Mouse (Mus musculus): Measurements from ENCODE around the gene Cnpy2. TPM values are rescaled to one million over a fixed set of nuclear protein-coding genes. Genes with fewer than 3 reads are reported as not detected.
"Not testable (repeated sequence)": the region's sequence is repeated elsewhere in the genome, so short reads cannot be mapped to it uniquely, and the experiment has no call there.

The Cnpy2 gene
- total RNA-seq (2022) = 10 to 100 TPM; 54.6 to 73.4 (median 61.2) TPM

- DNase-seq (ENCODE audit: low spot score) = peak; percentile 84
These were observed at the start of gene Cnpy2 for GRCm38 (mm10) chr10:128322141-128323108. TSS of gene Cnpy2 (plus strand) at chr10:128322459.

- DNase-seq (ENCODE audit: low spot score) = not testable (repeated sequence)
These were observed 49.3 kb upstream of the Cnpy2 start for GRCm38 (mm10) chr10:128272819-128273439.

GRCm38 (mm10) chr10:128275374-128275773 lies 46.9 kb upstream of the Cnpy2 start:
- DNase-seq (ENCODE audit: low spot score) = not testable (repeated sequence)

- DNase-seq (ENCODE audit: low spot score) = no peak
These were observed 44.1 kb upstream of the Cnpy2 start for GRCm38 (mm10) chr10:128278158-128278557.

- no peak for DNase-seq (ENCODE audit: low spot score)
These were observed 41.3 kb upstream of the Cnpy2 start for GRCm38 (mm10) chr10:128280943-128281342.

- DNase-seq (ENCODE audit: low spot score) = no peak
These were observed 40.6 kb upstream of the Cnpy2 start for GRCm38 (mm10) chr10:128281682-128282081.

- DNase-seq (ENCODE audit: low spot score) = no peak
These were observed 39.3 kb upstream of the Cnpy2 start for GRCm38 (mm10) chr10:128282886-128283450.

GRCm38 (mm10) chr10:128283604-128284579 lies 38.4 kb upstream of the Cnpy2 start:
- DNase-seq (ENCODE audit: low spot score) = peak; percentile 63

GRCm38 (mm10) chr10:128290594-128290993 lies 31.7 kb upstream of the Cnpy2 start:
- peak; percentile 47 for DNase-seq (ENCODE audit: low spot score)

GRCm38 (mm10) chr10:128296370-128297090 lies 25.7 kb upstream of the Cnpy2 start:
- DNase-seq (ENCODE audit: low spot score) = no peak

- no peak for DNase-seq (ENCODE audit: low spot score)
These were observed 25.0 kb upstream of the Cnpy2 start for GRCm38 (mm10) chr10:128297221-128297620.

- no peak for DNase-seq (ENCODE audit: low spot score)
These were observed 24.6 kb upstream of the Cnpy2 start for GRCm38 (mm10) chr10:128297622-128298021.

- DNase-seq (ENCODE audit: low spot score) = no peak
These were observed 24.0 kb upstream of the Cnpy2 start for GRCm38 (mm10) chr10:128298243-128298642.

- no peak for DNase-seq (ENCODE audit: low spot score)
These were observed 23.5 kb upstream of the Cnpy2 start, which contains the start of gene Il23a for GRCm38 (mm10) chr10:128298702-128299171. TSS of gene Il23a (minus strand) at chr10:128298752.

GRCm38 (mm10) chr10:128302357-128302756 lies 19.9 kb upstream of the Cnpy2 start:
- no peak for DNase-seq (ENCODE audit: low spot score)

GRCm38 (mm10) chr10:128302785-128303125 lies 19.5 kb upstream of the Cnpy2 start:
- DNase-seq (ENCODE audit: low spot score) = no peak

GRCm38 (mm10) chr10:128303126-128304021 lies 18.9 kb upstream of the Cnpy2 start, which contains the start of gene Pan2:
TSS of gene Pan2 (plus strand) at chr10:128303335.
- DNase-seq (ENCODE audit: low spot score) = peak; percentile 100

- no peak for DNase-seq (ENCODE audit: low spot score)
These were observed 12.6 kb upstream of the Cnpy2 start for GRCm38 (mm10) chr10:128309654-128310053.

GRCm38 (mm10) chr10:128310177-128310576 lies 12.1 kb upstream of the Cnpy2 start:
- no peak for DNase-seq (ENCODE audit: low spot score)

Measured in heart, adult 8-10 months (tissue).